Mouse (Mus musculus): ENCODE measurements around the gene Tiprl. TPM values are rescaled to one million over a fixed set of nuclear protein-coding genes. Genes with fewer than 3 reads are reported as not detected.

The Tiprl gene
- total and polyA plus RNA-seq, 3 experiments: 12.4 to 90.2 (median 66.8) TPM

DNA sequence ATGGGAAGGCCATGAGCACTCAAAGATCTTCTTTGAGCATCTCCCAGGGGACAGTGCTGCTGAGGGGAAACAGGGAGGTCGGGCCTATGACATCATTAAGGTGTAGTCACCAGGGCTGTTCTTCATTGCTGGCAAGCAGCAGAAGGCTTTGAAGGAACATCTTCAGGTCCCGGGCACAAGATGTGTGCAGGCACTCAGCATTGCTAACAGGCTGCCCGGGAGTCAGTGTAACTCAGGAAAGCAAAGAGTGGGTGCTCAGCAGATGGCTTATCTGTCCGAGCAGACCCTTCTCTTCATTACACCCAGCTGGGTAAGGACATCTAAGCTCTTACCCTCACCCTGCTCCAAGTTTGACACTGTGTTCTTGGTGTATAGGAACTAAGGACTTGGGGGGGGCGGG is 57.5 kb downstream of the Tiprl start:
- Histone ChIP-seq H3K4me3 (ENCODE audit: low read depth, low read length) (no peak overlapping the region), H3K9me3 (replicated peaks) (no peaks in the 10 kb centered on the region), H3K4me1 (ENCODE audit: insufficient read depth, low read depth, low read length) (peaks cover 21% of the 10 kb centered on the region), H3K27me3 (ENCODE audit: insufficient read depth, low read length) (no peaks in the 10 kb centered on the region), H3K36me3 (replicated peaks) (peaks cover 87% of the 10 kb centered on the region)
- peak; percentile 52 for ATAC-seq (ENCODE audit: extremely low read depth, insufficient number of reproducible peaks, low FRiP score, poor library complexity, severe bottlenecking)
- TF ChIP-seq CTCF (IDR thresholded peaks at IDR 0.05; ENCODE audit: low read depth, low read length) (no peak), TAL1 (conservative IDR thresholded peaks at IDR 0.05; ENCODE audit: low read depth, low read length) (no peak), GATA2 (IDR thresholded peaks at IDR 0.05; ENCODE audit: borderline replicate concordance, low read depth, low read length) (no peak)
- DNase-seq (ENCODE audit: low spot score): peak; percentile 11

DNA sequence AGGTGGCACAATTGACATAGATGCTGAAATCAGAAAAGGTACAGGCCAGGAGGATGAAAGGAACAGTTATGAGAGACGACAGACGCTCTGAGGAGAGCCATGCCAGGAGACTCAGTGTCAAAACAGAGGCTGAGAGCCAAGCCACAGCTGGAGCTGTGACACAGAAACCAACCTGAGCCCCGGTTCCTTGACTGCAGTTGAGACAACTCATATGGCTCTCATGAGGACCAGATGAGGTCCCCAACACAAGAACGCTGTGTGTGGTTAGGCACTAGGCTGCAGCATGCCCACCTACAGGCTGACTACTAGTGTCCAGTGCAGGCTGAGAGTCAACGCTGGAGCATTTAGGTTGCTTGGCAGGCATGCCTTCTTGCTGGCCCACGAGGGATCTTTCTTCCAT is 58.7 kb downstream of the Tiprl start:
- Histone ChIP-seq H3K27me3 (ENCODE audit: insufficient read depth, low read length) (no peaks in the 10 kb centered on the region), H3K36me3 (replicated peaks) (peaks cover 75% of the 10 kb centered on the region), H3K4me3 (ENCODE audit: low read depth, low read length) (no peak overlapping the region), H3K4me1 (ENCODE audit: insufficient read depth, low read depth, low read length) (peaks cover 25% of the 10 kb centered on the region), H3K9me3 (replicated peaks) (no peaks in the 10 kb centered on the region)
- ATAC-seq (ENCODE audit: extremely low read depth, insufficient number of reproducible peaks, low FRiP score, poor library complexity, severe bottlenecking) (no peak), DNase-seq (ENCODE audit: low spot score) (no peak)
- TF ChIP-seq GATA2 (IDR thresholded peaks at IDR 0.05; ENCODE audit: borderline replicate concordance, low read depth, low read length): no peak
- TF ChIP-seq POLR2AphosphoS5 (IDR thresholded peaks at IDR 0.05; ENCODE audit: insufficient replicate concordance, low read depth, low read length): no peak
- TF ChIP-seq CTCF (IDR thresholded peaks at IDR 0.05; ENCODE audit: low read depth, low read length): no peak
- TF ChIP-seq GATA1 (IDR thresholded peaks at IDR 0.05; ENCODE audit: borderline replicate concordance, low read length): no peak
- TF ChIP-seq TAL1 (conservative IDR thresholded peaks at IDR 0.05; ENCODE audit: low read depth, low read length): no peak

- DNase-seq (ENCODE audit: low spot score) (peak; percentile 14), ATAC-seq (ENCODE audit: extremely low read depth, insufficient number of reproducible peaks, low FRiP score, poor library complexity, severe bottlenecking) (peak; percentile 85)
- Histone ChIP-seq H3K4me3 (ENCODE audit: low read depth, low read length) (peak overlapping the region; percentile 49; the same call in 1 of the 2 replicates), H3K4me1 (ENCODE audit: insufficient read depth, low read depth, low read length) (peaks cover 31% of the 10 kb centered on the region), H3K9me3 (replicated peaks) (no peaks in the 10 kb centered on the region), H3K36me3 (replicated peaks) (peaks cover 39% of the 10 kb centered on the region), H3K27me3 (ENCODE audit: insufficient read depth, low read length) (peaks cover 5% of the 10 kb centered on the region; the same call in 1 of the 2 replicates)
- TF ChIP-seq GATA2 (IDR thresholded peaks at IDR 0.05; ENCODE audit: borderline replicate concordance, low read depth, low read length): no peak
- no peak for TF ChIP-seq GATA1 (IDR thresholded peaks at IDR 0.05; ENCODE audit: borderline replicate concordance, low read length)
- no peak for TF ChIP-seq TAL1 (conservative IDR thresholded peaks at IDR 0.05; ENCODE audit: low read depth, low read length)
- TF ChIP-seq CTCF (IDR thresholded peaks at IDR 0.05; ENCODE audit: low read depth, low read length): no peak
- TF ChIP-seq POLR2AphosphoS5 (IDR thresholded peaks at IDR 0.05; ENCODE audit: insufficient replicate concordance, low read depth, low read length): no peak
Observed at GRCm38 (mm10) chr1:165174059-165174616, 62.7 kb downstream of the Tiprl start.

GRCm38 (mm10) chr1:165171277-165171676 is 65.5 kb downstream of the Tiprl start:
- DNase-seq (ENCODE audit: low spot score): no peak
- no peaks in the 10 kb centered on the region for H3K9me3 ChIP-seq (replicated peaks)
- H3K36me3 ChIP-seq (replicated peaks): peaks cover 11% of the 10 kb centered on the region
- TF ChIP-seq POLR2AphosphoS5 (IDR thresholded peaks at IDR 0.05; ENCODE audit: insufficient replicate concordance, low read depth, low read length): no peak
- TF ChIP-seq GATA2 (IDR thresholded peaks at IDR 0.05; ENCODE audit: borderline replicate concordance, low read depth, low read length): no peak
- no peak for TF ChIP-seq GATA1 (IDR thresholded peaks at IDR 0.05; ENCODE audit: borderline replicate concordance, low read length)
- TF ChIP-seq CTCF (IDR thresholded peaks at IDR 0.05; ENCODE audit: low read depth, low read length): no peak
- no peak for TF ChIP-seq TAL1 (conservative IDR thresholded peaks at IDR 0.05; ENCODE audit: low read depth, low read length)
- H3K4me1 ChIP-seq (ENCODE audit: insufficient read depth, low read depth, low read length): peaks cover 25% of the 10 kb centered on the region
- no peak overlapping the region for H3K4me3 ChIP-seq (ENCODE audit: low read depth, low read length)
- H3K27me3 ChIP-seq (ENCODE audit: insufficient read depth, low read length): peaks cover 7% of the 10 kb centered on the region
- ATAC-seq (ENCODE audit: extremely low read depth, insufficient number of reproducible peaks, low FRiP score, poor library complexity, severe bottlenecking): no peak

DNA sequence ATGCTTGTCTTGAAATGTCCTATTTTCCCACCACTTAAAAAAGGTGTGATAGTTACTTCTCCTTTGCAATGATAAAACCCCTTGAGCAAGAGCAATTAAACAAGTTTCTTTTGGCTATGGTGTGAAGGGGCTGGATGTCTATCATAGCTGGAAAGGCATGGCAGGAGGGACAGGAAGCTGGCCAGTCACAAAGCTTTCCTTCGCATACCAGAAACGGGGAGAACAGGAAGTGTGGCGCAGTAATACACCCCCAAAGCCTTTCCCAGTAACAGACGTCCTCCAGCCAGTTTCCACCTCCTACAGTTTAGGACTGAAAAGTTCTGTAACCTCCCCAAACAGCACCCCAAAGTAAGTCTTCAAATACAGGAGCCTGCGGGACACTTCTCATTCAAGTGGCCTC is 66.6 kb downstream of the Tiprl start:
- Histone ChIP-seq H3K4me1 (ENCODE audit: insufficient read depth, low read depth, low read length) (peaks cover 20% of the 10 kb centered on the region), H3K36me3 (replicated peaks) (peaks cover 4% of the 10 kb centered on the region), H3K4me3 (ENCODE audit: low read depth, low read length) (no peak overlapping the region), H3K27me3 (ENCODE audit: insufficient read depth, low read length) (peaks cover 9% of the 10 kb centered on the region), H3K9me3 (replicated peaks) (peaks cover 2% of the 10 kb centered on the region)
- TF ChIP-seq GATA1 (IDR thresholded peaks at IDR 0.05; ENCODE audit: borderline replicate concordance, low read length): no peak
- TF ChIP-seq TAL1 (conservative IDR thresholded peaks at IDR 0.05; ENCODE audit: low read depth, low read length): no peak
- no peak for TF ChIP-seq CTCF (IDR thresholded peaks at IDR 0.05; ENCODE audit: low read depth, low read length)
- no peak for DNase-seq (ENCODE audit: low spot score)
- no peak for ATAC-seq (ENCODE audit: extremely low read depth, insufficient number of reproducible peaks, low FRiP score, poor library complexity, severe bottlenecking)

- Histone ChIP-seq H3K36me3 (replicated peaks) (no peaks in the 10 kb centered on the region), H3K4me1 (ENCODE audit: insufficient read depth, low read depth, low read length) (peaks cover 14% of the 10 kb centered on the region), H3K4me3 (ENCODE audit: low read depth, low read length) (no peak overlapping the region), H3K9me3 (replicated peaks) (peaks cover 2% of the 10 kb centered on the region), H3K27me3 (ENCODE audit: insufficient read depth, low read length) (peaks cover 9% of the 10 kb centered on the region)
- no peak for DNase-seq (ENCODE audit: low spot score)
- no peak for ATAC-seq (ENCODE audit: extremely low read depth, insufficient number of reproducible peaks, low FRiP score, poor library complexity, severe bottlenecking)
- TF ChIP-seq CTCF (IDR thresholded peaks at IDR 0.05; ENCODE audit: low read depth, low read length) (no peak), POLR2AphosphoS5 (IDR thresholded peaks at IDR 0.05; ENCODE audit: insufficient replicate concordance, low read depth, low read length) (no peak), GATA1 (IDR thresholded peaks at IDR 0.05; ENCODE audit: borderline replicate concordance, low read length) (no peak), GATA2 (IDR thresholded peaks at IDR 0.05; ENCODE audit: borderline replicate concordance, low read depth, low read length) (no peak), TAL1 (conservative IDR thresholded peaks at IDR 0.05; ENCODE audit: low read depth, low read length) (no peak)
Observed at GRCm38 (mm10) chr1:165169462-165169861, 67.3 kb downstream of the Tiprl start.
